Mouse (Mus musculus) Patski (cell line): Measurements from ENCODE around the gene Arsg. TPM values are rescaled to one million over a fixed set of nuclear protein-coding genes. Genes with fewer than 3 reads are reported as not detected.

Experiments
- ATAC-seq: fragments of 100-300 bp; one replicate; pipeline ENCODE4 v1.8.0; 2021
- CTCF ChIA-PET: fragments of 350-600 bp; sonication (Branson Sonifier 250); formaldehyde crosslinking; loops from one replicate; lab custom pipeline; 2022; ENCODE audit warnings: inconsistent platforms; lab: Charles Lee
- POLR2A ChIA-PET: fragments of 350-600 bp; sonication (Branson Sonifier 250); formaldehyde crosslinking; loops from one replicate; lab custom pipeline; 2022; ENCODE audit warnings: antibody characterized with exemption, inconsistent platforms; lab: Charles Lee
- DNase-seq: peaks from one replicate; pipeline ENCODE4 v3.0.0-alpha.2; 2011; ENCODE audit warnings: low read depth, low spot score
- H3K27me3 ChIP-seq: fragments of 371-371 bp; one replicate; pipeline ENCODE4 v1.5.1; 2021
- CTCF ChIP-seq: fragments of 100-300 bp; IDR thresholded peaks from one replicate; pipeline ENCODE4 v1.5.1; 2021
- in situ Hi-C: fragments of 300-500 bp; cut with MboI; formaldehyde crosslinking; loops from 3 replicates; pipeline ENCODE4 v1.11.1; 2018; ENCODE audit warnings: low pct_unique_long_range_greater_than_20kb, mixed read lengths
- polyA plus RNA-seq: library from polyadenylated mRNA; unstranded; gene quantifications from one replicate; pipeline ENCODE4 v1.2.3, GENCODE M21; 2021

Arsg gene
- polyA plus RNA-seq, 1 experiment from 2014 or later, result 1.1 TPM

GRCm38 (mm10) chr11:109494890-109495770 lies 22.0 kb downstream of the Arsg start:
- H3K27me3 ChIP-seq, result no peaks in the 10 kb centered on the region

DNA sequence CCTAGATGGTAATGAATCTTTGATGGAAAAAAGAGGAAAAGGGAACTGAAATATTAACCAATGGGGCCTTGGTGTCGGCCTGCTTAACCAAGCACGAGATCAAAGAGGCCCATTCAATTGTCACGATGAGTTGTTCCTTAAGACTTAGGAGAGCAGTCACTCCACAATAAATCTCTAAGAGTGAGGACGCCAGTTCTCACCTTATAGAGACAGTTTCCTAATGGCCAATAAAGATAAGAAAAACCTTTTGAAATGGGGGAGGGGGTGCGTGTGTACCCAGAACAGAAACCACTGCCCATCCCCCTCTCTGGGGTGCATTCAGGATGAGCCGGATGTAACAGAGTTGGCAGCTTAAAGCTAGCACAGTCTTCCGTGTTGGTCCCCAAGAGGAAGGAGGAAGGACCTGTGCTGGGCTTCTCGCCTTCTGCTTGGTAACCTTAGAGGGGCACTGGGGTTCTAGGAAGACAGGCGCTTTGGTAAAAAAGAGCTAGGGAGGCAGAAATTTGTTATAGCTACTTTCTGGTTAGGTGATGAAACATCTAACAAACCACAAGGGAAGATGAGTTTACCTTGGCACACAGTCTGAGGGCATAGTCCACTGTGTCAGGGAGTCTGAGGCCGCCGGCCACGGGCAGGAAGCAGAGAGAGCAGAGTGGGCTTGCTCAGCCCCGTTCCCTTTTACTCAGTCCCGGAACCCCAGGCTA lies 22.7 kb downstream of the Arsg start:
- no peak for DNase-seq
- POLR2A ChIA-PET, result interaction anchor here (0.6 kb wide), 1 partner anchor 28 kb away, joined by 3 read pairs; no protein-coding TSS in a partner anchor
- ATAC-seq, result no peak
- in situ Hi-C loops, result no loop called here
- CTCF ChIA-PET, result no interaction called here
- H3K27me3 ChIP-seq, result no peaks in the 10 kb centered on the region
- no peak for TF ChIP-seq CTCF

More at GRCm38 (mm10) chr11:109494890-109495770, 22.0 kb downstream of the Arsg start:
- in situ Hi-C loops, result no loop called here
- ChIA-PET CTCF (no interaction called here), POLR2A (no interaction called here)
- DNase-seq (no peak), ATAC-seq (no peak)
- no peak for TF ChIP-seq CTCF

- POLR2A ChIA-PET, result interaction anchor here (0.6 kb wide), 1 partner anchor 28 kb away, joined by 3 read pairs; no protein-coding TSS in a partner anchor
- in situ Hi-C loops, result no loop called here
- ATAC-seq (no peak), DNase-seq (no peak)
- H3K27me3 ChIP-seq, result no peaks in the 10 kb centered on the region
- no peak for TF ChIP-seq CTCF
- CTCF ChIA-PET, result no interaction called here
Measured at GRCm38 (mm10) chr11:109496475-109496993, 23.4 kb downstream of the Arsg start.

GRCm38 (mm10) chr11:109496996-109497714 lies 24.0 kb downstream of the Arsg start:
- ATAC-seq (no peak), DNase-seq (no peak)
- CTCF ChIA-PET, result interaction anchor here (0.9 kb wide), 1 partner anchor 8 kb away, joined by 4 read pairs; no protein-coding TSS in a partner anchor
- in situ Hi-C loops, result no loop called here
- no peaks in the 10 kb centered on the region for H3K27me3 ChIP-seq
- POLR2A ChIA-PET, result no interaction called here
- TF ChIP-seq CTCF, result no peak

- DNase-seq, result no peak
- ATAC-seq, result no peak
- H3K27me3 ChIP-seq, result no peaks in the 10 kb centered on the region
- no peak for TF ChIP-seq CTCF
- in situ Hi-C loops, result no loop called here
- ChIA-PET POLR2A (no interaction called here), CTCF (interaction anchor here (0.9 kb wide), 1 partner anchor 9 kb away, joined by 4 read pairs; no protein-coding TSS in a partner anchor)
Measured at GRCm38 (mm10) chr11:109497990-109498389, 24.8 kb downstream of the Arsg start.

DNA sequence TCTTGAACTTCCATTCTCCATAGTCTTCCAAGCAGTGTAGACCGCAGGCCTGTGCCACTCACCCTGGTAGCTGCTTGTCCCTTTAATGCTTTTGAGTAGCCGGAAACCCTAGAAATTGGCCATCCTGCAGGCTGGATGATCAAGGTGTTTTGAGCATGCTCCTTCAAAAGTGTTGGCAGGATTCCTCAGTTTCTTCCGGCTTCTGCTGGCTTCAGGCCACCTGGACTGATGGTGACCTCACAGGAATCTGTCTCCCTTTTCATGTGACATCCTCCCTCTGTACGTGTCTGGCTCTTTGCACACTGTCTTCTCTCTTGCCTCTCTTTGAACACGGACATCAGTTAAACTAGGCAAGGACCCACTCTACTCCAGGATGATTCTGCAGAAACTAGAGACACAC lies 27.0 kb downstream of the Arsg start:
- CTCF ChIA-PET, result no interaction called here
- in situ Hi-C loops, result no loop called here
- no peak for TF ChIP-seq CTCF
- POLR2A ChIA-PET, result interaction anchor here (0.6 kb wide), 1 partner anchor 107 kb away, joined by 6 read pairs; no protein-coding TSS in a partner anchor
- DNase-seq, result no peak
- H3K27me3 ChIP-seq, result no peaks in the 10 kb centered on the region
- no peak for ATAC-seq

DNA sequence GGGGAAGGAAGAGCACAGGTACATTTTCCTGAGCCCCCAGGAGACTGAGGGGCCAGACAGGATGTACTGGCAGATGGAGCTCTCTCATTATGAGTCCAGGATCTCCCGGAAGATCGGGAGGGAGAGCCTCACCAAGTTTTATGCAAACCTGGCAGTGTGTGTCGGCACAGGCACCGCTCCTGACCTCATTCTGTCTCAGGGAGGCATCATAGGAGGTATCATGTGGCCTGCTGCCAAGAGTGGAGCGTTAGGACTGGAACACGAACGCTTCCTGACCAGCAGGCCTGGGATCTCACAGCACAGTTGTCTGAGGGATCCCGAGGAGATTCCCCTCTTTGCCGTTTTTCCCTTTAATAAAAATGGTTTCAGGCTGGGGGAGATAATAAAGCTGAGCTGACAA lies 31.8 kb downstream of the Arsg start:
- peak; percentile 15 for DNase-seq
- CTCF ChIA-PET, result no interaction called here
- in situ Hi-C loops, result no loop called here

GRCm38 (mm10) chr11:109505823-109506222 lies 32.6 kb downstream of the Arsg start:
- in situ Hi-C loops, result no loop called here
- CTCF ChIA-PET, result no interaction called here
- ATAC-seq (no peak), DNase-seq (no peak)
- H3K27me3 ChIP-seq, result no peaks in the 10 kb centered on the region
- TF ChIP-seq CTCF, result no peak
- POLR2A ChIA-PET, result no interaction called here

More for the DNA sequence above, 31.8 kb downstream of the Arsg start:
- H3K27me3 ChIP-seq, result no peaks in the 10 kb centered on the region
- TF ChIP-seq CTCF, result no peak
- no peak for ATAC-seq
- POLR2A ChIA-PET, result no interaction called here

DNA sequence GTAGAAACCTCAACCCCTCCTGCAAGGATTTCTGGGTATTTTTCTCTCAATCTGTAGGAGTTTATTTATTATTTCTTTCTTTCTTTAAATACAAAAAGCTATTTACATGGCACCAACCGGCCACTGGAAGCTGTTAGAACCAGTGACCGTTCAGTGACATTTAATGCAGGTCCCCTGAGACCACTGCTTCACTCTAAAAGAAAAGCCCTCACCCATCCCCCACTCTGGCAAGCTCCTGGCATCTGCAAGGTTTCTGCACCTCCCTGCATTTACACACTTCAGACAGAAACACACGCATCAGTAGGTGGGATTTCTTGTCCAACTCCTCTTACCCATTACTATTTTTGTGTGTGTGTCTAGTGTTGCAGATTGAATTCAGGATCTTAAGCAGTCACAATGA lies 33.9 kb downstream of the Arsg start:
- DNase-seq, result no peak
- in situ Hi-C loops, result no loop called here
- ChIA-PET POLR2A (no interaction called here), CTCF (no interaction called here)
- no peaks in the 10 kb centered on the region for H3K27me3 ChIP-seq
- ATAC-seq, result no peak
- no peak for TF ChIP-seq CTCF
